Mouse (Mus musculus) MEL (cell line): ENCODE results near the gene Tbc1d2b. TPM values are rescaled to one million over a fixed set of nuclear protein-coding genes. Genes with fewer than 3 reads are reported as not detected.
A peak's percentile ranks its signal among the peaks of the same experiment; 100 is the strongest.

Experiments used
- DNase-seq: peaks from one replicate; pipeline ENCODE4 v3.0.0; 2011; ENCODE audit warnings: low read depth, low spot score
- H3K27ac ChIP-seq: 2 replicates; pipeline ENCODE4 v1.5.1; 2012; ENCODE audit warnings: low read depth, mild to moderate bottlenecking, control low read depth, low read length, moderate library complexity; ENCODE audit not compliant: control insufficient read depth
- H3K27me3 ChIP-seq, 2 experiments: fragments of 150-350 bp in 1 of 2; sonication (generic) in 1 of 2; 2 replicates each; pipeline ENCODE4 v1.6.1; 2012; ENCODE audit warnings: low read length in 2 of 2, mild to moderate bottlenecking in 2 of 2, improper control_type of control experiment in 1 of 2, moderate library complexity in 1 of 2; ENCODE audit not compliant: insufficient read depth in 2 of 2, control insufficient read depth in 1 of 2
- H3K36me3 ChIP-seq, 2 experiments: 2 replicates each; pipeline ENCODE4 v1.6.1; 2012 to 2014; ENCODE audit warnings: low read length in 2 of 2, improper control_type of control experiment in 1 of 2, inconsistent platforms in 1 of 2, mild to moderate bottlenecking in 1 of 2; ENCODE audit not compliant: insufficient read depth in 2 of 2, control insufficient read depth in 1 of 2
- H3K4me1 ChIP-seq, 2 experiments: fragments of 150-350 bp in 1 of 2; sonication (generic) in 1 of 2; 2 replicates each; pipeline ENCODE4 v1.6.1; 2012; ENCODE audit warnings: low read length in 2 of 2, improper control_type of control experiment in 1 of 2, mild to moderate bottlenecking in 1 of 2; ENCODE audit not compliant: insufficient read depth in 2 of 2, control insufficient read depth in 1 of 2
- H3K4me3 ChIP-seq, 2 experiments: fragments of 150-350 bp in 1 of 2; sonication (generic) in 1 of 2; 2 replicates each; pipeline ENCODE4 v1.5.1; 2012; ENCODE audit warnings: low read depth in 2 of 2, low read length in 2 of 2, mild to moderate bottlenecking in 2 of 2, moderate library complexity in 2 of 2, control low read depth in 1 of 2, improper control_type of control experiment in 1 of 2; ENCODE audit not compliant: control insufficient read depth in 1 of 2, insufficient read depth in 1 of 2
- H3K79me2 ChIP-seq: 2 replicates; pipeline ENCODE4 v1.6.1; 2012; ENCODE audit warnings: mild to moderate bottlenecking, low read length, moderate library complexity; ENCODE audit not compliant: control insufficient read depth, poor library complexity, insufficient read depth
- H3K9ac ChIP-seq: 2 replicates; pipeline ENCODE4 v1.6.1; 2012; ENCODE audit warnings: low read depth, mild to moderate bottlenecking, control low read depth, low read length, moderate library complexity; ENCODE audit not compliant: control insufficient read depth, poor library complexity, severe bottlenecking
- H3K9me3 ChIP-seq: fragments of 150-350 bp; sonication (generic); replicated peaks from 2 replicates; pipeline ENCODE4 v1.6.1; 2012; ENCODE audit warnings: mild to moderate bottlenecking, low read length, improper control_type of control experiment, moderate library complexity; ENCODE audit not compliant: insufficient read depth
- CHD1 ChIP-seq: IDR thresholded peaks from 2 replicates; pipeline ENCODE4 v1.6.1; 2012; ENCODE audit warnings: low read depth, mild to moderate bottlenecking, inconsistent platforms, low read length, improper control_type of control experiment
- CHD2 ChIP-seq: IDR thresholded peaks from 2 replicates; pipeline ENCODE4 v1.6.1; 2011; ENCODE audit warnings: low read length, improper control_type of control experiment
- EP300 ChIP-seq, 2 experiments: IDR thresholded peaks; 2 replicates each; pipeline ENCODE4 v1.6.1; 2011; ENCODE audit warnings: improper control_type of control experiment in 2 of 2, low read length in 2 of 2, low read depth in 1 of 2, mild to moderate bottlenecking in 1 of 2
- HCFC1 ChIP-seq: IDR thresholded peaks from 2 replicates; pipeline ENCODE4 v1.6.1; 2012; ENCODE audit warnings: low read depth, mild to moderate bottlenecking, inconsistent platforms, low read length, improper control_type of control experiment, moderate library complexity
- MAFK ChIP-seq: IDR thresholded peaks from 2 replicates; pipeline ENCODE4 v1.6.1; 2011; ENCODE audit warnings: low read depth, mild to moderate bottlenecking, low read length, improper control_type of control experiment, borderline replicate concordance
- MAX ChIP-seq: IDR thresholded peaks from 2 replicates; pipeline ENCODE4 v1.6.1; 2011; ENCODE audit warnings: low read length, improper control_type of control experiment
- MAZ ChIP-seq: IDR thresholded peaks from 2 replicates; pipeline ENCODE4 v1.6.1; 2012; ENCODE audit warnings: low read depth, mild to moderate bottlenecking, inconsistent platforms, low read length, improper control_type of control experiment
- MEF2A ChIP-seq: IDR thresholded peaks from 2 replicates; pipeline ENCODE4 v1.6.1; 2014; ENCODE audit warnings: low read depth, mild to moderate bottlenecking, inconsistent platforms, low read length, improper control_type of control experiment; ENCODE audit not compliant: poor library complexity, insufficient replicate concordance, severe bottlenecking; ENCODE audit errors: extremely low read depth
- MXI1 ChIP-seq: IDR thresholded peaks from 2 replicates; pipeline ENCODE4 v1.6.1; 2011; ENCODE audit warnings: mild to moderate bottlenecking, low read depth, low read length, improper control_type of control experiment
- MYB ChIP-seq: IDR thresholded peaks from 2 replicates; pipeline ENCODE4 v1.6.1; 2011; ENCODE audit warnings: mild to moderate bottlenecking, low read depth, low read length, improper control_type of control experiment
- SIN3A ChIP-seq: IDR thresholded peaks from 2 replicates; pipeline ENCODE4 v1.6.1; 2012; ENCODE audit warnings: low read length, improper control_type of control experiment, inconsistent platforms
- UBTF ChIP-seq: IDR thresholded peaks from 2 replicates; pipeline ENCODE4 v1.6.1; 2012; ENCODE audit warnings: low read depth, mild to moderate bottlenecking, inconsistent platforms, low read length, improper control_type of control experiment, moderate library complexity, borderline replicate concordance; ENCODE audit not compliant: insufficient read depth
- ZKSCAN1 ChIP-seq: IDR thresholded peaks from 2 replicates; pipeline ENCODE4 v1.6.1; 2012; ENCODE audit warnings: low read depth, mild to moderate bottlenecking, inconsistent platforms, low read length, improper control_type of control experiment, moderate library complexity
- ZNF384 ChIP-seq: IDR thresholded peaks from 2 replicates; pipeline ENCODE4 v1.6.1; 2012; ENCODE audit warnings: low read depth, mild to moderate bottlenecking, inconsistent platforms, low read length, improper control_type of control experiment
- polyA plus RNA-seq, 2 experiments: library from polyadenylated mRNA; stranded (reverse) in 1 of 2; unstranded in 1 of 2; fragments of >175 nt in 1 of 2; fragments of >200 nt in 1 of 2; gene quantifications; 2 replicates each; pipeline versions ENCODE4 v1.2.1 to v1.2.4; 2012; ENCODE audit warnings: low replicate concordance in 2 of 2, low read depth in 1 of 2; ENCODE audit not compliant: insufficient read length in 2 of 2, insufficient read depth in 1 of 2, missing spikeins in 1 of 2
- total RNA-seq: library from RNA; depleted of rRNA; stranded (reverse); fragments of 300-350 nt; gene quantifications from 2 replicates; pipeline ENCODE4 v1.2.3, GENCODE M21; 2012

Gene Tbc1d2b
- total and polyA plus RNA-seq, 3 experiments = 7.1 to 12.6 TPM; not detected in 1

GRCm38 (mm10) chr9:90297637-90298036, 27.0 kb upstream of the Tbc1d2b start:
- TF ChIP-seq EP300 (IDR thresholded peaks at IDR 0.05; ENCODE audit: low read depth in 1 of 2, low read length in 2 of 2) (no peak), MAZ (no peak)
- Histone ChIP-seq H3K27ac (no peak overlapping the region), H3K36me3 (no peaks in the 10 kb centered on the region), H3K4me1 (no peaks in the 10 kb centered on the region), H3K4me3 (no peak overlapping the region), H3K9me3 (no peaks in the 10 kb centered on the region), H3K27me3 (no peaks in the 10 kb centered on the region), H3K79me2 (no peaks in the 10 kb centered on the region), H3K9ac (no peak overlapping the region)
- DNase-seq = no peak

- no peaks in the 10 kb centered on the region for H3K4me1 ChIP-seq
- H3K79me2 ChIP-seq = no peaks in the 10 kb centered on the region
- no peaks in the 10 kb centered on the region for H3K9me3 ChIP-seq
- no peaks in the 10 kb centered on the region for H3K36me3 ChIP-seq
- peak; percentile 10 for DNase-seq
- TF ChIP-seq MAFK (no peak), ZNF384 (no peak), MYB (no peak), MXI1 (no peak), CHD2 (no peak), UBTF (no peak), CHD1 (no peak), HCFC1 (no peak), MAX (no peak), MEF2A (no peak)
- no peak overlapping the region for H3K4me3 ChIP-seq
- no peak overlapping the region for H3K27ac ChIP-seq
- H3K27me3 ChIP-seq = no peaks in the 10 kb centered on the region
- no peak overlapping the region for H3K9ac ChIP-seq
These were observed 23.2 kb upstream of the Tbc1d2b start for GRCm38 (mm10) chr9:90293641-90294398.

GRCm38 (mm10) chr9:90278397-90278796, 7.8 kb upstream of the Tbc1d2b start:
- H3K27me3 ChIP-seq = no peaks in the 10 kb centered on the region
- H3K4me1 ChIP-seq = no peaks in the 10 kb centered on the region; a peak in 2 of 4 replicates
- DNase-seq = no peak
- H3K9ac ChIP-seq = no peak overlapping the region
- no peak overlapping the region for H3K27ac ChIP-seq
- no peaks in the 10 kb centered on the region for H3K36me3 ChIP-seq
- no peaks in the 10 kb centered on the region for H3K9me3 ChIP-seq
- no peak for TF ChIP-seq MAZ
- no peak for TF ChIP-seq SIN3A
- TF ChIP-seq ZKSCAN1 = no peak
- TF ChIP-seq, all 39 proteins: peak for 0
- Histone ChIP-seq H3K79me2 (no peaks in the 10 kb centered on the region), H3K4me3 (no peak overlapping the region)
